Mouse (Mus musculus): Measurements from ENCODE around the gene Myh13.

DNA sequence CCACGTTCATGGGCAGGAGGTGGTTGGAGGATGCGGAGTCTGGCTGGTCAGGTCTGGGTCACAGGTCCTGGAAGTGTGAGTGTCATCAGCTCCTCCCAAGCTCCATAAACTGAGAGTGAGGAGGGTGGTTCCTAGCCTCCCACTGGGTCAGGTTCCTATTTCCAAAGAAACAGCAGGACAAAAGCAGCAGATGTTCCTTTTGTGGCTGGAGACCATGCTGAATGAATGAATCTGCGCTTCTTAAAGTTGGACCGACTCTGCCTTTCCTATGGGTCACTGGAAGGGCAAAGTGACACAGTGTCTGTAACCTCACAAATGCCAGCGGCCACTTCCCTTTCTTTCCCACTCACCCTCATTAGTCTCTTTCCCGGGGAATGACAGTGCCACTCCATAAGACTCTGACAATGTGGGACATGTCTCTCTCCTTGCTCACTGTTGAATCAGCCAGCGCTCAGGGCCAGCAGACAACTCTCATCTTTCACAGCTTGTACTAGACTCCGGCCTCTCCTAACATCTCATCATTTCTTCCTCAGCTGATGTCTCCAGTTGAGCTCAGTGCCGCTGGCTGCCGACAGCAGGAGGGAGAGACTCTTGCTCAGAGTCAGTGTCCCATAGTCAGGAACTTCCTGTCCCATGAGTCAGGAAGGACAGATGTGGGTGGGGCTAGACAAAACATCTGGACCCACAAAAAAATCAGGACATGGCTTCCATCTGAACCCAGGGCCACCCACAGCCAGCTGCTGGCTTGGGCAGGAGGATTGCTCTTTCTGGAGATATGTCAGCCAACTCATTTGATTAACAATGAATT is 58.4 kb downstream of the Myh13 start:
- no peak for TF ChIP-seq POLR2A (IDR thresholded peaks at IDR 0.05; ENCODE audit: low read depth, low read length)
- no peak for TF ChIP-seq CTCF (conservative IDR thresholded peaks at IDR 0.05; ENCODE audit: insufficient read depth, insufficient read length, low read depth, low read length)

Data from kidney, adult 2 months (tissue).